Mouse (Mus musculus): ENCODE measurements around the gene Ccdc182. TPM values are rescaled to one million over a fixed set of nuclear protein-coding genes. Genes with fewer than 3 reads are reported as not detected.
A peak's percentile ranks its signal among the peaks of the same experiment; 100 is the strongest.

The Ccdc182 gene
- polyA plus RNA-seq, 1 experiment = not detected

DNA sequence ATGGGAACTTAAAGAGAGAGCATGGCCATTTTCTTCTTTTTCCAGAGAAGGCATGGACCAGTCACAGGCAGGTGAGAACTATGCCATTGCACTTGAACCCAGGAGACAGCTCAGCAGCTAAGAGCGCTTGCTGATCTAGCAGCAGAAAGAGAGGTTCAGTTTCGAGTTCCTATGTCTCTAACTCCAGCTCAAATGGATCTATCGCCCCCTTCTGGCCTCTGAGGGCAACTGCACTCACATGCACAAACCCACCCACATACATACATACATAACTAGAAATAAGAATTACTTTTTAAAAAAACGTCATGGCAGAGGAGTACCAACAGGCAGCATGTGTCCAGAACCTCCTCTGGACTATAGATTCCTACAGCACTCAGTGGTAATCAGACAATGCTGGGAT is 35.6 kb upstream of the Ccdc182 start:
- H3K4me3 ChIP-seq (ENCODE audit: insufficient read depth, low read length) = no peak overlapping the region
- no peak overlapping the region for H3K27ac ChIP-seq (ENCODE audit: insufficient read depth, low read depth, low read length)
- H3K4me1 ChIP-seq (ENCODE audit: control insufficient read depth, insufficient read depth, low read length) = no peaks in the 10 kb centered on the region
- TF ChIP-seq CTCF (IDR thresholded peaks at IDR 0.05; ENCODE audit: low read depth, low read length) = peak; percentile 27; the same call in 1 of the 2 replicates
- no peak for TF ChIP-seq POLR2A (IDR thresholded peaks at IDR 0.05; ENCODE audit: borderline replicate concordance, low read depth, low read length)

- TF ChIP-seq POLR2A (IDR thresholded peaks at IDR 0.05; ENCODE audit: borderline replicate concordance, low read depth, low read length) (no peak), CTCF (IDR thresholded peaks at IDR 0.05; ENCODE audit: low read depth, low read length) (no peak)
- H3K27ac ChIP-seq (ENCODE audit: insufficient read depth, low read depth, low read length) = no peak overlapping the region
- H3K4me3 ChIP-seq (ENCODE audit: insufficient read depth, low read length) = no peak overlapping the region
- no peaks in the 10 kb centered on the region for H3K4me1 ChIP-seq (ENCODE audit: control insufficient read depth, insufficient read depth, low read length)
Measured at GRCm38 (mm10) chr11:88260463-88260862, 33.4 kb upstream of the Ccdc182 start.

DNA sequence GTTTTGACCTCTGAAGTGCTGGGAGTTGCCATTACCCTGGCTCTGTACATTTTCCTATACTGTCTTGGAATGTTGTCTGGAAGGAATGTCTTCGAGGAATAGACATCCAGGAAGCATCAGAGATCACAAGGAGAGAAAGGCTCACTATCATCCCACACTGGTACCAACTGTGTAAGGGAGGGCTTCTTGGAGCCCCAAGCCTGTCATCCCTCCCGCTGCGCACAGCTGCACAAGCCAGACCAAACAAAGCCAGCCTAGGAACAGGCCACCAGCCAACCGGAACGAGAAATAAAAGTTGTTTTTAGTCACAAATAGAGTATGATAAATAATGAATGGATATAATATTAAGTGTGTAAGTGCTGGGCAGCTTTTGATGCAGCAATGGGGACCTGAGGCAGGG is 29.0 kb upstream of the Ccdc182 start:
- TF ChIP-seq POLR2A (IDR thresholded peaks at IDR 0.05; ENCODE audit: borderline replicate concordance, low read depth, low read length) (no peak), CTCF (IDR thresholded peaks at IDR 0.05; ENCODE audit: low read depth, low read length) (no peak)
- no peak overlapping the region for H3K27ac ChIP-seq (ENCODE audit: insufficient read depth, low read depth, low read length)

GRCm38 (mm10) chr11:88266311-88266710 is 27.5 kb upstream of the Ccdc182 start:
- Histone ChIP-seq H3K4me3 (ENCODE audit: insufficient read depth, low read length) (no peak overlapping the region), H3K4me1 (ENCODE audit: control insufficient read depth, insufficient read depth, low read length) (no peaks in the 10 kb centered on the region), H3K27ac (ENCODE audit: insufficient read depth, low read depth, low read length) (no peak overlapping the region)
- TF ChIP-seq CTCF (IDR thresholded peaks at IDR 0.05; ENCODE audit: low read depth, low read length) (no peak), POLR2A (IDR thresholded peaks at IDR 0.05; ENCODE audit: borderline replicate concordance, low read depth, low read length) (no peak)

More for the DNA sequence above, 29.0 kb upstream of the Ccdc182 start:
- no peaks in the 10 kb centered on the region for H3K4me1 ChIP-seq (ENCODE audit: control insufficient read depth, insufficient read depth, low read length)
- no peak overlapping the region for H3K4me3 ChIP-seq (ENCODE audit: insufficient read depth, low read length)

DNA sequence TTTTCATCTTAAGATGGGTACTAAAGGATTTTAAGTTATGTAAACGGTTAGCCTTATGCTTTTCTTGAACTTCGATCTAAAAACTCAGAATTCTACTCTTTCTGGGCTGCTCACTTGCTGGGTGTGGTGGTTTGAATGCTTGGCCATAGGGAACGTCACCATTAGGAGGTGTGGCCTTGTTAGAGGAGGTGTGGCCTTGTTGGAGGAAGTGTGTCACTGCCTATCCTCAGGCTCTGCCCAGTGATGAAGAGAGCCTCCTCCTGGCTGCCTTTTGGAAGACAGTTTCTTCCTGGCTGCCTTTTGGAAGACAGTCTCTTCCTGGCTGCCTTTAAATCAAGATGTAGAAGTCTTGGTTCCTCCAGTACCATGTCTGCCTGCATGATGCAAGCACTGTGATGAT is 22.0 kb upstream of the Ccdc182 start:
- Histone ChIP-seq H3K4me3 (ENCODE audit: insufficient read depth, low read length) (no peak overlapping the region), H3K4me1 (ENCODE audit: control insufficient read depth, insufficient read depth, low read length) (no peaks in the 10 kb centered on the region), H3K27ac (ENCODE audit: insufficient read depth, low read depth, low read length) (no peak overlapping the region)
- no peak for TF ChIP-seq CTCF (IDR thresholded peaks at IDR 0.05; ENCODE audit: low read depth, low read length)
- no peak for TF ChIP-seq POLR2A (IDR thresholded peaks at IDR 0.05; ENCODE audit: borderline replicate concordance, low read depth, low read length)

GRCm38 (mm10) chr11:88274111-88274879 is 19.6 kb upstream of the Ccdc182 start:
- TF ChIP-seq CTCF (IDR thresholded peaks at IDR 0.05; ENCODE audit: low read depth, low read length) (no peak), POLR2A (IDR thresholded peaks at IDR 0.05; ENCODE audit: borderline replicate concordance, low read depth, low read length) (no peak)
- Histone ChIP-seq H3K27ac (ENCODE audit: insufficient read depth, low read depth, low read length) (no peak overlapping the region), H3K4me1 (ENCODE audit: control insufficient read depth, insufficient read depth, low read length) (no peaks in the 10 kb centered on the region), H3K4me3 (ENCODE audit: insufficient read depth, low read length) (no peak overlapping the region)

DNA sequence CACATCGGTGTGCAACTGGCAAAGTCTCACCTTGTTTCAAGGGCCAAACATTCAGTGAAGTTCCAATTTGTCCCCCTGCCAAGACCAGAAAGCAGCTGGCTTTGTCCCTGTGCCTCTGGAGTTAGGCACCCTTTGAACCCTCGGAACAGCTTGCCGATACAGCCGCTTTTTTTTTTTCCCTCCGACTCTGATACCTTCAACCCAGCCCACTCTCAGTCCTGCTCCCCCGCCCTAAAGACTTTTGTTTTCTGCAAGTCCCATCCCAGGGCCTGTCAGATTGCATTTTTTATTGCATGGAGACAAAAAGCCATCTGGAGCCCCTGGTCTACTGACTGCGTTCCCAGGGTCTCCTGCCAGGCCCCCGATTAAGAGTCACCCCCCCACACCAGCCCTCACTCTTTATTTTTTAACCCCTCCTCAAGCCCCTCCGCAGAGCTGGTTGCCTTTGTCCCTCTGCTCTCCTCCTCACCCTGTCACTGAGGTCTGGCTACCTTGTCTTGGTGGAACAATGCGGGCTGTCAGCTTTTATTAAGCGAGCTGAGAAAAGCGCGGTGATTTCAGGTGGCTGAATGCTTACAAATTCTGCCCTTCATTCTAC is 18.9 kb upstream of the Ccdc182 start:
- Histone ChIP-seq H3K4me1 (ENCODE audit: control insufficient read depth, insufficient read depth, low read length) (no peaks in the 10 kb centered on the region), H3K27ac (ENCODE audit: insufficient read depth, low read depth, low read length) (no peak overlapping the region), H3K4me3 (ENCODE audit: insufficient read depth, low read length) (no peak overlapping the region)
- TF ChIP-seq POLR2A (IDR thresholded peaks at IDR 0.05; ENCODE audit: borderline replicate concordance, low read depth, low read length) (no peak), CTCF (IDR thresholded peaks at IDR 0.05; ENCODE audit: low read depth, low read length) (no peak)

DNA sequence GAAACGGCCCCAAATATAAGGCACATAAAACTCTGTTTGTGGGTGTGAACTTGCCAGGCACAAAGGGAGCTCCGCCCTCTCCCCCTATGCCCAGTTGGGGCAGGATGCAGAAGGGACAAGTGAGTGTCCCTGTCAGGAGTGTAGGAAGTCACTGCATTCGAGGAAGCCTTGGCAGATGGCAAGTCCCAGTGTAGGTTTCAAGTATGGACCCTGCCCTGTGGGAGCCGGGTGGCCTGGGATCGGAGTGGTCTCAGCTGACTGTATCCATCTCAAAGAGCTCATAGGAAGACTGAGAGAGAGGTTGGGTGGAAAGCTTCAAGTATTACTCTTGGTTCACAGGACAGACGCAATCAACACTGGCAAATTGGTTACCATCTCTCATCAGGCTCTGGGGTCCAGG is 17.9 kb upstream of the Ccdc182 start:
- Histone ChIP-seq H3K4me3 (ENCODE audit: insufficient read depth, low read length) (no peak overlapping the region), H3K27ac (ENCODE audit: insufficient read depth, low read depth, low read length) (no peak overlapping the region), H3K4me1 (ENCODE audit: control insufficient read depth, insufficient read depth, low read length) (no peaks in the 10 kb centered on the region)
- no peak for TF ChIP-seq CTCF (IDR thresholded peaks at IDR 0.05; ENCODE audit: low read depth, low read length)
- no peak for TF ChIP-seq POLR2A (IDR thresholded peaks at IDR 0.05; ENCODE audit: borderline replicate concordance, low read depth, low read length)

GRCm38 (mm10) chr11:88276534-88277308 is 17.1 kb upstream of the Ccdc182 start:
- H3K27ac ChIP-seq (ENCODE audit: insufficient read depth, low read depth, low read length) = no peak overlapping the region
- H3K4me1 ChIP-seq (ENCODE audit: control insufficient read depth, insufficient read depth, low read length) = no peaks in the 10 kb centered on the region
- no peak for TF ChIP-seq CTCF (IDR thresholded peaks at IDR 0.05; ENCODE audit: low read depth, low read length)
- no peak for TF ChIP-seq POLR2A (IDR thresholded peaks at IDR 0.05; ENCODE audit: borderline replicate concordance, low read depth, low read length)
- H3K4me3 ChIP-seq (ENCODE audit: insufficient read depth, low read length) = no peak overlapping the region

- Histone ChIP-seq H3K4me3 (ENCODE audit: insufficient read depth, low read length) (no peak overlapping the region), H3K27ac (ENCODE audit: insufficient read depth, low read depth, low read length) (no peak overlapping the region), H3K4me1 (ENCODE audit: control insufficient read depth, insufficient read depth, low read length) (no peaks in the 10 kb centered on the region)
- TF ChIP-seq CTCF (IDR thresholded peaks at IDR 0.05; ENCODE audit: low read depth, low read length) = no peak
Measured at GRCm38 (mm10) chr11:88279006-88279405, 14.9 kb upstream of the Ccdc182 start.
